Comparison of ENCODE assay signal across 27 mouse cellular contexts in the genomic region with DNA sequence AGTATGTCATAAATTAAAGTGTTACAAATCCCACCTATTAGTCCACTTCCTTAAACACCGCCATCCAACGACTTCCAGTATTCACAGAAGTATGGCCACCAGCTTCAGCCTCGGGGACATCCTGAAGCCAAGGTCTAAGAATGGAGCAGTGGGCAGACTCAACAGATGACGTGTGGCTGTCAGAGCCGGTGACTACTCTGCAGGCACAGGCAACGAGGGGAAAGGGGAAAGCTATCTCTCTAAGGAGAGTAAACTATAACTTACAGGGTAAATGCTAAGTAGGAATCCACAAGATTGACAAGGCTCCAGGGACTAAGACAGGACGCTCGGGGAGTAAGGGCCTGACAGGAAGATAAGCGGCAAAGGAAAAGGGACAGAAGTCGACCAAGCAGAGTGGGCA. TPM values are rescaled to one million over a fixed set of nuclear protein-coding genes. Genes with fewer than 3 reads are reported as not detected.
A peak's percentile ranks its signal among the peaks of the same experiment; 100 is the strongest.
DNase-seq lines count a peak whose midpoint lies in the region; ATAC-seq and TF ChIP-seq lines count a peak whose summit lies in the region.
"Had no signal": no experiment of that assay in that cellular context is flagged by ENCODE, and none has a peak within 500 bp of the region (broad histone marks: within the 10 kb centered on the region; RNA-seq: fewer than 3 reads in every experiment).

No protein-coding gene starts in this region.

- DNase-seq in embryo, embryonic 11 days: peak; percentile 17
- no peak for DNase-seq in embryo, embryonic 9.5 days (ENCODE audit: extremely low spot score)
- DNase-seq in heart, adult 11 months: no peak
- no peak for DNase-seq in kidney, postnatal 0 days (ENCODE audit: low spot score)
- DNase-seq in kidney, postnatal 4 days: no peak
- no peak for DNase-seq in left cerebral cortex, postnatal 25 days (ENCODE audit: low spot score in 2 of 2)
- DNase-seq: cerebellum, adult 2 months; cerebellum, postnatal 36 days; layer of hippocampus, postnatal 36 days; retina, postnatal 1 day; thymus, adult 2 months had no signal

- no peak for TF ChIP-seq CTCF in kidney, postnatal 0 days (IDR thresholded peaks at IDR 0.05; ENCODE audit: low read depth)

- 27% methylated on average over 10 of the region's 10 CpGs for WGBS in heart, embryonic 15.5 days
- 27% methylated on average over 10 of the region's 10 CpGs for WGBS in kidney, postnatal 0 days

- intact Hi-C loops in left cerebral cortex, postnatal 25 days (cut with DNase I): loop anchor here (5.0 kb wide), 1 partner anchor 87 kb away; no protein-coding TSS in a partner anchor

- H3K27me3 ChIP-seq in heart, embryonic 15.5 days: no peaks in the 10 kb centered on the region
- no peaks in the 10 kb centered on the region for H3K27me3 ChIP-seq in kidney, postnatal 0 days (ENCODE audit: insufficient read depth, low read length)
- H3K27me3 ChIP-seq: liver, embryonic 15.5 days; stomach, embryonic 15.5 days had no signal

- H3K9me3 ChIP-seq in heart, embryonic 15.5 days (replicated peaks): no peaks in the 10 kb centered on the region
- H3K9me3 ChIP-seq in kidney, postnatal 0 days (replicated peaks; ENCODE audit: low read length): no peaks in the 10 kb centered on the region
- H3K9me3 ChIP-seq: liver, embryonic 15.5 days; stomach, embryonic 15.5 days had no signal

- no peak; the same call in 1 of the 2 replicates for ATAC-seq in heart, embryonic 15.5 days (replicated peaks; ENCODE audit: insufficient number of reproducible peaks, insufficient read depth, low FRiP score, low read depth)
- ATAC-seq in kidney, postnatal 0 days (replicated peaks; ENCODE audit: low FRiP score, low read depth): no peak
- ATAC-seq: lung, postnatal 0 days had no signal

- H3K4me2 ChIP-seq in heart, embryonic 15.5 days: peak overlapping the region; percentile 35
- peak overlapping the region; percentile 79 for H3K4me2 ChIP-seq in kidney, postnatal 0 days (ENCODE audit: low read length)
- H3K4me2 ChIP-seq: hindbrain, embryonic 14.5 days; liver, embryonic 15.5 days; midbrain, embryonic 11.5 days; stomach, embryonic 15.5 days had no signal

- H3K9ac ChIP-seq in heart, embryonic 15.5 days: peak overlapping the region; percentile 4; the same call in 1 of the 2 replicates
- no peak overlapping the region for H3K9ac ChIP-seq in kidney, postnatal 0 days (ENCODE audit: low read depth, low read length)
- H3K9ac ChIP-seq: hindbrain, embryonic 14.5 days; liver, embryonic 15.5 days; stomach, embryonic 15.5 days had no signal

- peak overlapping the region; percentile 75 for H3K27ac ChIP-seq in heart, embryonic 15.5 days
- H3K27ac ChIP-seq in kidney, postnatal 0 days: peak overlapping the region; percentile 77
- H3K27ac ChIP-seq: embryonic facial prominence, embryonic 10.5 days; hindbrain, embryonic 14.5 days; liver, embryonic 15.5 days; stomach, embryonic 15.5 days had no signal

- no peak overlapping the region; the same call in 1 of the 2 replicates for H3K4me3 ChIP-seq in heart, embryonic 15.5 days
- 0 out of 2 replicates have a peak overlapping the region, but pooled peaks have one; percentile 4 for H3K4me3 ChIP-seq in kidney, postnatal 0 days (replicated peaks; ENCODE audit: low read depth, low read length)
- H3K4me3 ChIP-seq: embryonic facial prominence, embryonic 10.5 days; liver, embryonic 15.5 days; stomach, embryonic 15.5 days had no signal

- peaks cover 24% of the 10 kb centered on the region for H3K4me1 ChIP-seq in heart, embryonic 15.5 days (replicated peaks)
- H3K4me1 ChIP-seq in kidney, postnatal 0 days (replicated peaks; ENCODE audit: insufficient read depth, low read length): peaks cover 3% of the 10 kb centered on the region

- peaks cover 9% of the 10 kb centered on the region for H3K36me3 ChIP-seq in heart, embryonic 15.5 days
- peaks cover 10% of the 10 kb centered on the region for H3K36me3 ChIP-seq in kidney, postnatal 0 days (ENCODE audit: insufficient read depth, low read length)

RNA-seq across cellular contexts. Expression of a gene that starts 5.6 kb away (rescaled TPM):
- 58.1 and 68.7 TPM in 2 replicates for polyA plus RNA-seq in heart, embryonic 15.5 days (2015; fragmentation: Nextera tagmentation; extraction: Ambion mirVana)
- polyA plus RNA-seq in kidney, postnatal 0 days (2015; fragmentation: Nextera tagmentation; extraction: Ambion mirVana): 173 and 176 TPM in 2 replicates
- 10 to 100 TPM; 45.2 to 50.0 TPM for total RNA-seq in left cerebral cortex, postnatal 25 days (2021)

RNA-seq across cellular contexts. Expression of a gene that starts 27.5 kb away (rescaled TPM):
- polyA plus RNA-seq in heart, embryonic 15.5 days (2015; fragmentation: Nextera tagmentation; extraction: Ambion mirVana): not detected in 2 replicates
- polyA plus RNA-seq in kidney, postnatal 0 days (2015; fragmentation: Nextera tagmentation; extraction: Ambion mirVana): not detected in 2 replicates
- not detected for total RNA-seq in left cerebral cortex, postnatal 25 days (2021)
- total RNA-seq: adrenal gland, postnatal 4 days; gastrocnemius, adult 18-20 months; layer of hippocampus, adult 18-20 months; layer of hippocampus, postnatal 36 days; left cerebral cortex, postnatal 14 days had no signal
- polyA plus RNA-seq: cerebellum, adult 2 months; embryonic facial prominence, embryonic 10.5 days; forebrain, embryonic 11.5 days; gonadal fat pad, adult 2 months; hindbrain, embryonic 14.5 days; intestine, embryonic 14.5 days; limb, embryonic 14.5 days; liver, embryonic 15.5 days; lung, postnatal 0 days; midbrain, embryonic 11.5 days; neural tube, embryonic 11.5 days; stomach, embryonic 15.5 days; thymus, adult 2 months had no signal

RNA-seq across cellular contexts. Expression of a gene that starts 41.2 kb away (rescaled TPM):
- 0.58 and 0.67 TPM in 2 replicates for polyA plus RNA-seq in heart, embryonic 15.5 days (2015; fragmentation: Nextera tagmentation; extraction: Ambion mirVana)
- 0.11 and 0.22 TPM in 2 replicates for polyA plus RNA-seq in kidney, postnatal 0 days (2015; fragmentation: Nextera tagmentation; extraction: Ambion mirVana)
- total RNA-seq in left cerebral cortex, postnatal 25 days (2021): under 1 TPM; 0.11 to 0.25 TPM
- polyA plus RNA-seq: midbrain, embryonic 11.5 days had no signal

RNA-seq across cellular contexts. Expression of a gene that starts 48.2 kb away (rescaled TPM):
- 0.19 and 0.28 TPM in 2 replicates for polyA plus RNA-seq in heart, embryonic 15.5 days (2015; fragmentation: Nextera tagmentation; extraction: Ambion mirVana)
- 0.04 and 0.06 TPM in 2 replicates for polyA plus RNA-seq in kidney, postnatal 0 days (2015; fragmentation: Nextera tagmentation; extraction: Ambion mirVana)
- under 1 TPM; 0.14 to 0.21 TPM for total RNA-seq in left cerebral cortex, postnatal 25 days (2021)
- polyA plus RNA-seq: hindbrain, embryonic 14.5 days; liver, embryonic 15.5 days; lung, postnatal 0 days had no signal
